Mouse (Mus musculus): ENCODE data around the gene Cox6b2. TPM values are rescaled to one million over a fixed set of nuclear protein-coding genes. Genes with fewer than 3 reads are reported as not detected.
A peak's percentile ranks its signal among the peaks of the same experiment; 100 is the strongest.

Cox6b2 gene
- polyA plus RNA-seq, 1 experiment from 2014 or later, result 84.0 TPM

DNA sequence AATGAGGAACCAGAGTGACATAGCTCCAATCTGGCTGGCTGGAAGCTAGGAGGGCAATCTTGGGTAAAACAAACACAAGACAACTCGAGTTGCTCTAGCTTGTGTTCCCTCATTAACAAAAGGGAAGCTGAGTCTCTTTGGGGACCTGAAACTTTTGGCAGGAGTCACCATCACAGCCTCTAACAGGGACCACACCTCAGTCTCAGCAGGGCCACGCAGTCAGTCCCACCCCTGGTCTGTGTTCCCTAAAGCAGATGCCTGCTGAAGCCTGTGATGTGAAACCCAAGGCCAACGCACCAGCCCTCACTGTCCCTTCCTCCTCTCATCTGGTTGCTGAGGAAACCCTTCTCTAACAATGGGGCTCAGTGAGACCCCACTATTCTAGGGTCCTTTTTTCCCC, 29.2 kb upstream of the Cox6b2 start:
- no peak overlapping the region for H3K4me2 ChIP-seq (ENCODE audit: low read length)
- no peaks in the 10 kb centered on the region; the same call in 1 of the 2 replicates for H3K4me1 ChIP-seq (replicated peaks; ENCODE audit: insufficient read depth, low read length)
- DNase-seq (ENCODE audit: low spot score) (no peak), ATAC-seq (replicated peaks; ENCODE audit: low FRiP score, low read depth) (no peak)
- peaks cover 9% of the 10 kb centered on the region; the same call in 1 of the 2 replicates for H3K27me3 ChIP-seq (ENCODE audit: insufficient read depth, low read length)
- no peak for TF ChIP-seq CTCF (IDR thresholded peaks at IDR 0.05; ENCODE audit: low read depth)
- no peak overlapping the region for H3K4me3 ChIP-seq (replicated peaks; ENCODE audit: low read depth, low read length)
- 54% methylated on average over 3 of the region's 3 CpGs for WGBS
- H3K36me3 ChIP-seq (ENCODE audit: insufficient read depth, low read length), result no peaks in the 10 kb centered on the region
- no peaks in the 10 kb centered on the region for H3K9me3 ChIP-seq (replicated peaks; ENCODE audit: low read length)
- no peak overlapping the region for H3K9ac ChIP-seq (ENCODE audit: low read depth, low read length)
- no peak overlapping the region for H3K27ac ChIP-seq

DNA sequence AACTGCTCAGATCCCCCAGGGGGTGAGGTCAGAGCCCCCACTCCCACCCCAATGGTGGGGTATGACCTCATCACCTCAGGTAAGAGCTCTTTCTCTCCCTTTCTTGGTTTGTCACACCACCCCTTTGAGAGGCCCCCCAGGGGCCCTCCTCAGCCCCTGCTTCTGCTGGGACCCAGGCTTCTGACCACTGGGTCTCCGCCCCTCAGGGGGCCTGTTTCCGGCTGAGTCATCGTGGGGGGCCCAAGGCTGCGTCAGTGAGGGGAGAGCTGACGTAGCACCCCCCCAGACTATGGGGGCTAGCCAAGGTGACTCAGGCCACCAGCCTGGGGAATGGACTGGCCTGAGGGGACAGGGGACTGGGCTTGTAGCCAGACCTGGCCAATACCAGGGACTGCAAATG, 27.0 kb upstream of the Cox6b2 start:
- Histone ChIP-seq H3K27me3 (ENCODE audit: insufficient read depth, low read length) (peaks cover 20% of the 10 kb centered on the region), H3K27ac (no peak overlapping the region), H3K4me3 (replicated peaks; ENCODE audit: low read depth, low read length) (no peak overlapping the region), H3K4me1 (replicated peaks; ENCODE audit: insufficient read depth, low read length) (no peaks in the 10 kb centered on the region; the same call in 1 of the 2 replicates), H3K4me2 (ENCODE audit: low read length) (no peak overlapping the region), H3K9me3 (replicated peaks; ENCODE audit: low read length) (no peaks in the 10 kb centered on the region), H3K36me3 (ENCODE audit: insufficient read depth, low read length) (no peaks in the 10 kb centered on the region), H3K9ac (ENCODE audit: low read depth, low read length) (no peak overlapping the region)
- ATAC-seq (replicated peaks; ENCODE audit: low FRiP score, low read depth) (no peak), DNase-seq (ENCODE audit: low spot score) (no peak)
- WGBS, result 30% methylated on average over 5 of the region's 5 CpGs
- no peak for TF ChIP-seq CTCF (IDR thresholded peaks at IDR 0.05; ENCODE audit: low read depth)

DNA sequence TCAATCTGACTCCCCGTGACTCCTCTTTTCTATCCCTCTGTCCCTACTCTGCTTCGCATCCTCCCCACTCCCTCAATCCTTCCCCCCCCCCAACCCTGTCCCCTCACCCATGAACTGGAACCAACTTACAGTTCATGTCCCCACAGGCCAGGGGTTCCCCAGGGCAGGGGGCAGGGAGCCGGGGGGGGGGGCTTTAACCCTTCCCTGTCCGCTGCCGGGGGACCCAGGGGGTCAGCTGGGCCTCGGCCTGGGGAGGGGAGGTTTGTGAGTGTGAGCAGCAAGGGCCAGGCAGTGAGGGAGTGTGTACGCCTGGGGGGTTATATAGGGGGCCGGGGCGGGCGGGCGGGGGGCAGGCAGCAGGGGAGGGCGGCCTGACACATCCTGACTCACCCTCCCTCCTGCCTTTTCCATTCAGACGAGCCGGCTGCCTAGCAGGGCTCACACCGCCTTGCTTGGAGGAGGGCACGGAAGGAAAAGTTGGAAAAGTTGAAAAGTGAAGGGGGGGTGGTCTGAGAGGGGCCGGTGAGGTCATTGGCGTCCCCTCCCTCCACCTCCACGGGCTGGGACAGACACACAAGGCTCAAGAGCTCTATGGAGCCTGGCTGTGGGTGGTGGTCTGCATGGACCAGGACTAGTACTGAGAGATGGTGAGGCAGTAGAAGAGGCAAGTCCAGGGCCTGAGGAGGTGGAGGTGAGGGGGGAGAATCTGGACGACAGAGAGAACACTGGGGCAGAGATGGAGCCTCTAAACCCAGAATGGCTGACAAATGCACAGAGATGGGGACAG, 25.1 kb upstream of the Cox6b2 start:
- Histone ChIP-seq H3K27me3 (ENCODE audit: insufficient read depth, low read length) (peaks cover 20% of the 10 kb centered on the region), H3K9ac (ENCODE audit: low read depth, low read length) (no peak overlapping the region), H3K27ac (no peak overlapping the region), H3K9me3 (replicated peaks; ENCODE audit: low read length) (no peaks in the 10 kb centered on the region), H3K4me3 (replicated peaks; ENCODE audit: low read depth, low read length) (no peak overlapping the region), H3K4me2 (ENCODE audit: low read length) (peak overlapping the region; percentile 65; the same call in 1 of the 2 replicates), H3K4me1 (replicated peaks; ENCODE audit: insufficient read depth, low read length) (no peaks in the 10 kb centered on the region; the same call in 1 of the 2 replicates), H3K36me3 (ENCODE audit: insufficient read depth, low read length) (no peaks in the 10 kb centered on the region)
- TF ChIP-seq CTCF (IDR thresholded peaks at IDR 0.05; ENCODE audit: low read depth), result no peak
- WGBS, result 6% methylated on average over 19 of the region's 20 CpGs
- DNase-seq (ENCODE audit: low spot score) (no peak), ATAC-seq (replicated peaks; ENCODE audit: low FRiP score, low read depth) (0 out of 2 replicates have a peak, but pooled peaks have one; percentile 9)

DNA sequence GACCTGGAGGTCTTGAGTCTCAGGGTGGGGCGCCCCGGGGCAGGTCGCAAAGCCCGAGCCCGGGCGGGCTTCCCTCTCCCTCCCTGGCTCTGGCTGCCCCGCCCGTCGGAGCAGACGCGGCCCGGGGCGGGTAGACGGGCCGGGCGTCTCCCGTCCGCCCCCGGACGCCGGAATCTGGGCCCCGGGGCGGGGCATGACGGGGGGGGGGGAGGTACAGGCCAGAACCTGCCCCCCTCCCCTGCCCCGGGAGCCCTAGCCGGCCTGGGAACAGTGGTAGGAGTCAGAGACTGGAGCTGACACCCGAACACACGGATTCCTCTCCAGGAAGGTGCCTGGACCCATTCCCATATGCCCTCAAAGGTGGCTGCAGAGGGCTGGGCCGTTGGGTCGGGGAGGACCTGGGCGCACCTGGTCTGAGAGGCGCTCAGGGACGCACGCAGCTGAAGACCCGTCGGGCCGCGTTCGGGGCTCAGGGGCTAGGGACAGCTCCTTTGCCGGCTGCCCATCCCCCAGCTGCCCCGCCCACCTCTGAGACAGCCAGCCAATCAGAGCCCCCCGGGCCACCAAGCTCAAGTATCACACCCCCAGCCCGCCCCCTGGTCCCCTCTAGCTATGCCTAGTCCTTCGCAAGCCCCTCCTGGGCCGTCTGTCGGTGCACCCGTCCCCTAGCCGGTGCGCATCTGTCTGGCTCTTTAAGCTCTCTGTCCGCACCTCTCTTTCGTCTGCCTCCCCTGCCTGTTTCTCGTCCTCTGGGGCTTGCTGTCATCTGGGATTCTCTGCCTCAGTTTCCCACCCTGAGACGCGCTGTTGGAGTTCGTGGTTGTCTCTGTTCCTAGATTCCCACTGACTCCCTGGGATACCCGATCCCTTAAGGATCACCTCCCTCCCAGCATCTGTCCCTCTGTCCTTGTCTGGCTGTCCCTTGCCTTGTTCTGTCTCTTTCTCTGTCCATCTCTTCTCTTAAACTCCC, 24.3 kb upstream of the Cox6b2 start:
- peak; percentile 70 for ATAC-seq (replicated peaks; ENCODE audit: low FRiP score, low read depth)
- no peaks in the 10 kb centered on the region for H3K9me3 ChIP-seq (replicated peaks; ENCODE audit: low read length)
- no peak overlapping the region for H3K27ac ChIP-seq
- peak overlapping the region; percentile 35 for H3K4me3 ChIP-seq (replicated peaks; ENCODE audit: low read depth, low read length)
- WGBS, result 1% methylated on average over 42 of the region's 56 CpGs
- no peak for TF ChIP-seq CTCF (IDR thresholded peaks at IDR 0.05; ENCODE audit: low read depth)
- no peaks in the 10 kb centered on the region for H3K36me3 ChIP-seq (ENCODE audit: insufficient read depth, low read length)
- H3K4me1 ChIP-seq (replicated peaks; ENCODE audit: insufficient read depth, low read length), result no peaks in the 10 kb centered on the region; the same call in 1 of the 2 replicates
- peak; percentile 75 for DNase-seq (ENCODE audit: low spot score)
- peaks cover 20% of the 10 kb centered on the region for H3K27me3 ChIP-seq (ENCODE audit: insufficient read depth, low read length)
- peak overlapping the region; percentile 46; the same call in 1 of the 2 replicates for H3K9ac ChIP-seq (ENCODE audit: low read depth, low read length)
- H3K4me2 ChIP-seq (ENCODE audit: low read length), result peak overlapping the region; percentile 65

DNA sequence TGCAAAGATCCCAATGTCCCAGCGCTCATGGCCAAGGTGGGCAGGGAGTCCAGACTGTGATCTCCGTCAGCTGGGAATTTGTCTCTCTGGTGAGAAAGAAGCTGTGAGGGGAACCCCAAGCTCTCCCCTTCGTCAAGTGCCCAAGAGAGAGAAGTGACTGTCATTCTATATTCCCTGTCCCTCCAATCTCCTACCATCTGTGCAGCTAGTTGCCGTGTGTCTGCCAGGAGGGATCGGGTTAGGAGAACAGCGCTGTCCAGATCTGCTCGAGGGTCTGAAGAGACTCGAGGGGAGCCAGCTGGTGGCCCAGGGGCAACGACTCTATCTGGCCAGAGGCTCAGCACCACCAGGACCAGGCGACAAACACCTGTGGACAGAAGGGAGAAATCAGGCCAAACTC, 23.2 kb upstream of the Cox6b2 start:
- ATAC-seq (replicated peaks; ENCODE audit: low FRiP score, low read depth), result no peak
- Histone ChIP-seq H3K27ac (no peak overlapping the region), H3K36me3 (ENCODE audit: insufficient read depth, low read length) (no peaks in the 10 kb centered on the region), H3K9me3 (replicated peaks; ENCODE audit: low read length) (no peaks in the 10 kb centered on the region), H3K4me3 (replicated peaks; ENCODE audit: low read depth, low read length) (no peak overlapping the region), H3K4me2 (ENCODE audit: low read length) (no peak overlapping the region), H3K27me3 (ENCODE audit: insufficient read depth, low read length) (peaks cover 20% of the 10 kb centered on the region), H3K4me1 (replicated peaks; ENCODE audit: insufficient read depth, low read length) (no peaks in the 10 kb centered on the region; the same call in 1 of the 2 replicates), H3K9ac (ENCODE audit: low read depth, low read length) (no peak overlapping the region)
- TF ChIP-seq CTCF (IDR thresholded peaks at IDR 0.05; ENCODE audit: low read depth), result no peak
- no peak for DNase-seq (ENCODE audit: low spot score)
- 47% methylated on average over 10 of the region's 10 CpGs for WGBS

DNA sequence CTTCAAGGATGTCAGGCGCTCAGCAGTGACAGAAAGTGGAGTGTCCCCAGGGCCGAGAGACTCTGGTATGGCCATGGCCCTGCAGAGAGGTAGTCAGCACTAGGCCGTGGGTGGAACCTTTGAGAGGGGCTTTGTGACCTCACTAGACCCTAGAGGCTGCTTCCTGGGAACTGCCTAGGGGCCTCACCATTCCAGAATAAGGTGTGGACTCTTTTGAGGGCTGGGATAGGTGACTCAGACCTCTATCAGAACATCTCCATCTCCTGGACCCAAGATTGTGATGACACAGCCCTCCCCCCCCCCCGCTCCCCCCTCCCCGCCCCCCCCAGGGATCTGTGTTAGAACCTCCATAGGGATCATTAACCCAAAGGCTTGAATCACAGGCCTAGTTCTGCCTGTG, 18.3 kb upstream of the Cox6b2 start, which contains the start of gene Fam71e2:
Fam71e2 (minus strand) TSS at position 101 of the 400 bp plus-strand sequence.
- WGBS, result 67% methylated on average over 5 of the region's 5 CpGs
- H3K36me3 ChIP-seq (ENCODE audit: insufficient read depth, low read length), result no peaks in the 10 kb centered on the region
- no peak within 1 kb of the TSS for H3K9ac ChIP-seq (ENCODE audit: low read depth, low read length)
- H3K27me3 ChIP-seq (ENCODE audit: insufficient read depth, low read length), result peaks cover 2% of the 10 kb centered on the region; the same call in 1 of the 2 replicates
- H3K27ac ChIP-seq, result no peak within 1 kb of the TSS
- no peaks in the 10 kb centered on the region for H3K4me1 ChIP-seq (replicated peaks; ENCODE audit: insufficient read depth, low read length)
- ATAC-seq (replicated peaks; ENCODE audit: low FRiP score, low read depth) (no peak), DNase-seq (ENCODE audit: low spot score) (no peak)
- H3K9me3 ChIP-seq (replicated peaks; ENCODE audit: low read length), result no peaks in the 10 kb centered on the region
- H3K4me3 ChIP-seq (replicated peaks; ENCODE audit: low read depth, low read length), result no peak within 1 kb of the TSS
- no peak for TF ChIP-seq CTCF (IDR thresholded peaks at IDR 0.05; ENCODE audit: low read depth)
- no peak within 1 kb of the TSS for H3K4me2 ChIP-seq (ENCODE audit: low read length)

Measured in kidney, postnatal 0 days (tissue).